Mouse (Mus musculus) hindbrain, postnatal 0 days (tissue): ENCODE data around the gene Ccdc141. TPM values are rescaled to one million over a fixed set of nuclear protein-coding genes. Genes with fewer than 3 reads are reported as not detected.
"Not testable (repeated sequence)": the region's sequence is repeated elsewhere in the genome, so short reads cannot be mapped to it uniquely, and the experiment has no call there.

Experiments used
- ATAC-seq: fragments of 200-750 bp; cut with Nextera tagmentation; 2 replicates; pipeline ENCODE4 v1.8.0; 2017; ENCODE audit warnings: mild to moderate bottlenecking, moderate TSS enrichment, moderate library complexity
- DNase-seq: peaks from one replicate; pipeline ENCODE4 v3.0.0-alpha.2; 2015; ENCODE audit warnings: low spot score
- H3K27ac ChIP-seq: fragments of 300-500 bp; sonication (generic); 2 replicates; pipeline ENCODE4 v1.5.1; 2014; ENCODE audit warnings: mild to moderate bottlenecking
- H3K27me3 ChIP-seq: fragments of 300-500 bp; sonication (generic); 2 replicates; pipeline ENCODE4 v1.6.1; 2014; ENCODE audit warnings: low read length, mixed read lengths; ENCODE audit not compliant: insufficient read depth
- H3K36me3 ChIP-seq: fragments of 300-500 bp; sonication (generic); 2 replicates; pipeline ENCODE4 v1.6.1; 2014; ENCODE audit warnings: low read length, mixed read lengths; ENCODE audit not compliant: insufficient read depth
- H3K4me1 ChIP-seq: fragments of 300-500 bp; sonication (generic); 2 replicates; pipeline ENCODE4 v1.6.1; 2014; ENCODE audit warnings: antibody characterized with exemption, low read length, mixed read lengths; ENCODE audit not compliant: insufficient read depth
- H3K4me2 ChIP-seq: fragments of 300-500 bp; sonication (generic); 2 replicates; pipeline ENCODE4 v1.6.1; 2014; ENCODE audit warnings: low read depth, mild to moderate bottlenecking, low read length, moderate library complexity, mixed read lengths
- H3K4me3 ChIP-seq: fragments of 300-500 bp; sonication (generic); 2 replicates; pipeline ENCODE4 v1.5.1; 2014; ENCODE audit warnings: low read length
- H3K9ac ChIP-seq: fragments of 300-500 bp; sonication (generic); replicated peaks from 2 replicates; pipeline ENCODE4 v1.6.1; 2014; ENCODE audit warnings: mild to moderate bottlenecking, low read length, moderate library complexity, mixed read lengths
- H3K9me3 ChIP-seq: fragments of 300-500 bp; sonication (generic); 2 replicates; pipeline ENCODE4 v1.6.1; 2016; ENCODE audit warnings: low read length, mixed read lengths
- CTCF ChIP-seq: IDR thresholded peaks from 2 replicates; pipeline ENCODE4 v1.5.1; 2016; ENCODE audit warnings: antibody characterized with exemption, control low read depth, low read depth
- WGBS: fragments of 180-500 bp; shearing (Covaris S2); extraction: QIAGEN DNeasy Blood & Tissue Kit; methylation state at CpG from one replicate; pipeline ENCODE4 v1.1.7; 2014; 5-methylcytosine and 5-hydroxymethylcytosine counted together
- polyA plus RNA-seq: library from polyadenylated mRNA; unstranded; fragments of >200 nt; fragmentation: Nextera tagmentation; extraction: Ambion mirVana; gene quantifications from 2 replicates; pipeline ENCODE4 v1.2.1, GENCODE M21; 2015
- total RNA-seq: library from RNA; depleted of rRNA; stranded (reverse); fragments of >200 nt; gene quantifications from 2 replicates; pipeline ENCODE4 v1.2.3, GENCODE M21; 2014

Gene Ccdc141
- total and polyA plus RNA-seq, 2 experiments from 2014 or later = 10.1 to 20.0 TPM

DNA sequence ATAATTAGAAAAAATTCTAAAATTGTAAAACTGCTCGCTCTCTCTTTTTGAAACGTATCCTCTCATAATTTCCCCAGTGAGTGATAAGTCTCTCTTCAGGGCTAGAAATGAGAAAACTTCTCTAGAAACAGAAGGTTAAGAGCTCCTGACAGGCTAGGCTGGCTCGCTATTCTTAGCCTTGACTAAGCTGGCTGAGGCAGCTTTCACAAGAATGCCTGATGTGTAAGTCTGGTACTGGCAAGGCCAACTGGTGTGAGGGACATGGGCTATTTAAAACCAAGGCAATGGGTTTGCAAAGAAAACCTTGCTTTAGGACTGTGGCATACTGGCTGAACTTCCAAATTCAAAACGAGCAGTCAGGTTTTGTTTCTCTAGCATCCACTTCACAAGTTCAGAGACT is 136.3 kb downstream of the Ccdc141 start:
- Histone ChIP-seq H3K9me3 (no peaks in the 10 kb centered on the region), H3K36me3 (no peaks in the 10 kb centered on the region), H3K4me3 (no peak overlapping the region), H3K9ac (no peak overlapping the region), H3K27me3 (no peaks in the 10 kb centered on the region), H3K27ac (no peak overlapping the region), H3K4me2 (no peak overlapping the region), H3K4me1 (no peaks in the 10 kb centered on the region)
- no peak for TF ChIP-seq CTCF
- DNase-seq = no peak
- no peak for ATAC-seq
- 87% methylated on average over 4 of the region's 4 CpGs for WGBS

DNA sequence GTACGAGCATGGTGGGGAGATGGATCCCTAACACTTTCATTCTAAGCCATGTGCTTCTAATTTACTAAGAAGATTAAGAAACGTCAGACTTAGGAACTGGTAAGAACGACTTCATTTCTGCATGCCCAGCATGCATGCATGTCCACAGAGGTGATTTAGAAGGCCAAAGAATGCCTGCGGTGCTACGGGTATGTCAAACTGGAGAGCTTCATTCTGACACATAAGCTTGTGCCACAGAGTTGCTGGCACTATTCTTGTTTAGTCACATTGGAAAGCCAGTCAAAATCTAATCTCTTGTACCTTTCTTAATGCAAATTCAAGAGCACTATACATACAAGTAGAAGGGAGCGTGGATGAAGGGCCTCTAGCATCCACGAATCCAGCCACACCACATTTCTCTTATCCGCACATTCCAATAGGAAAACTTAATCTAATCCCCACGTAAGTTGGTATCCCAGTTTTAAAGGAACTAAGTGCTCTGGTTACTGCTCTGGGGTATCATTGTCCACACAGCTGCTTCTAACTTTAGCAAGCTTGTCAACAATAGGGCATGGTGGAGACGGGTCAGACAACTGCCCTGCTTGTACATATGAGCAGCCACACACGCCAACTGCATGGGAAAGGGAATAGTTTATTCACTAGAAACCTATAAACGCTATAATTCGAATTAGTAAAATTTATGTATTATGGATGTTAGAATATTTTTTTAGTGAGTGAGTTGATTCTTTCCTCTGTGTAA is 136.9 kb downstream of the Ccdc141 start:
- Histone ChIP-seq H3K4me3 (no peak overlapping the region), H3K27me3 (no peaks in the 10 kb centered on the region), H3K9ac (no peak overlapping the region), H3K27ac (no peak overlapping the region), H3K4me1 (no peaks in the 10 kb centered on the region), H3K36me3 (no peaks in the 10 kb centered on the region), H3K4me2 (no peak overlapping the region), H3K9me3 (no peaks in the 10 kb centered on the region)
- ATAC-seq = no peak
- DNase-seq = no peak
- WGBS = 83% methylated on average over 13 of the region's 13 CpGs
- no peak for TF ChIP-seq CTCF

DNA sequence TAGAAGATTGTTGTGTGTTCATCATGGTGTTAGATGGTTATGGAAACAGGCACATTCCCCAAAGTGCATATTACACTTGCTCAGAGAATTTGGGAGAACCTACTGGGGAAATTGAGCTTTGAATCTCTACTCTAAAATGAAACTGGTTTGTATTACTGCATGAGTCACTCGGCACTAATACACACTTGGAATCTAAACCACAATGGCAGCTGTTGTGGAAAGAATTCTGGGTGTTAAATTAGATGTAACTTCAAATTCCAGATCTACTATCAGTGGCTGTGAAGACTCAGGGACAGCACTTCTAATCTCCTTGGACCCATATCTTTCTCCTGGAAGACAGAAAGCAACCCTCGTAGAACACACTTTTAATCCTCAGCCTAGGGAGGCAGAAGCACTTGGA is 149.8 kb downstream of the Ccdc141 start:
- no peaks in the 10 kb centered on the region for H3K36me3 ChIP-seq
- no peaks in the 10 kb centered on the region for H3K27me3 ChIP-seq
- no peak overlapping the region for H3K9ac ChIP-seq
- no peak for TF ChIP-seq CTCF
- DNase-seq (no peak), ATAC-seq (no peak)
- no peak overlapping the region for H3K27ac ChIP-seq
- H3K4me2 ChIP-seq = no peak overlapping the region
- no peak overlapping the region for H3K4me3 ChIP-seq
- H3K4me1 ChIP-seq = no peaks in the 10 kb centered on the region
- WGBS = 81% methylated on average over 2 of the region's 2 CpGs
- no peaks in the 10 kb centered on the region for H3K9me3 ChIP-seq

DNA sequence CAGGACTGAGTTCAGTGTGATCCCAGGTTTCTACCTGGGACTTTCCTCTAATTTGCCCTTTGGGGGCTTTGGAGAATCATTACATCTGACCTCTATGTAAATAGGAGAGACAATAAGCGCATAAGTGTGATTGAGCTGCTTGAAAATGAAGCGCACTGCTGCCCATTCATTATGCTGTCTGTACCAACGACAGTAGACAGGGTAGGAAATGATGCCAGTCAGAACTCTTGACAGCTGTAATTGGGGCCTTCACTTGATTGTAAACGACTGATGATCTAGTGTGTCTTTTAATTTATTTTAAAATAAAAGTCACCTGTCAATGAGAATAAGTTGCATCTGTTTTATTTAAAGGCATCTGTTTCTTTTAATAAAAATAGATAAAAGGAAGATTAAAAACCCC is 152.7 kb downstream of the Ccdc141 start:
- Histone ChIP-seq H3K27me3 (no peaks in the 10 kb centered on the region), H3K9me3 (no peaks in the 10 kb centered on the region), H3K4me3 (no peak overlapping the region), H3K4me1 (no peaks in the 10 kb centered on the region), H3K4me2 (no peak overlapping the region), H3K27ac (no peak overlapping the region), H3K9ac (no peak overlapping the region), H3K36me3 (no peaks in the 10 kb centered on the region)
- DNase-seq (no peak), ATAC-seq (no peak)
- 71% methylated on average over 4 of the region's 4 CpGs for WGBS
- no peak for TF ChIP-seq CTCF

DNA sequence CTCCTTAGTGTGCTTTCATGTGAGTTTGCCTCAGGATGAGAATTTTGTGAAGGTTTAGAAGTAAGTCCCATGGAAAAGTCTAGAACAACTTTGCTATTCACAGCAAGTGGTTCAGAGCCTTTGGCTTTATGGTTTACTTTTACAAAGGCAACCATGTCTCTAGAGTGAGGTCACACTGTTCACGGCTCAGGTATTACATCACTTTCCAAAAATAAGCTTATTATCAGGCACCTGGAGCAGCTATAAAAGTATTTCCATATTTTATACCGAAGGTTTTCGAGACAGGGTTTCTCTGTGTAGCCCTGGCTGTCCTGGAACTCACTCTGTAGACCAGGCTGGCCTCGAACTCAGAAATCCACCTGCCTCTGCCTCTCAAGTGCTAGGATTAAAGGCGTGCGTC is 157.0 kb downstream of the Ccdc141 start:
- H3K36me3 ChIP-seq, H3K27ac ChIP-seq, H3K4me3 ChIP-seq, H3K27me3 ChIP-seq, ATAC-seq, H3K4me1 ChIP-seq, H3K4me2 ChIP-seq, H3K9me3 ChIP-seq, H3K9ac ChIP-seq, DNase-seq: not testable (repeated sequence)
- WGBS = 89% methylated on average over 6 of the region's 6 CpGs

- TF ChIP-seq CTCF = no peak
- DNase-seq (no peak), ATAC-seq (no peak)
- Histone ChIP-seq H3K36me3 (no peaks in the 10 kb centered on the region), H3K9me3 (no peaks in the 10 kb centered on the region), H3K9ac (no peak overlapping the region), H3K4me2 (no peak overlapping the region), H3K27me3 (no peaks in the 10 kb centered on the region), H3K4me1 (no peaks in the 10 kb centered on the region), H3K27ac (no peak overlapping the region), H3K4me3 (no peak overlapping the region)
- WGBS = 63% methylated on average over 5 of the region's 5 CpGs
Measured at GRCm38 (mm10) chr2:77011981-77012380, 158.5 kb downstream of the Ccdc141 start.

- no peak overlapping the region for H3K27ac ChIP-seq
- H3K4me3 ChIP-seq = no peak overlapping the region
- no peak overlapping the region for H3K4me2 ChIP-seq
- no peaks in the 10 kb centered on the region for H3K9me3 ChIP-seq
- H3K36me3 ChIP-seq = no peaks in the 10 kb centered on the region
- no peak for TF ChIP-seq CTCF
- no peaks in the 10 kb centered on the region for H3K27me3 ChIP-seq
- H3K9ac ChIP-seq = no peak overlapping the region
- ATAC-seq (no peak), DNase-seq (no peak)
- 52% methylated on average over 7 of the region's 7 CpGs for WGBS
- no peaks in the 10 kb centered on the region for H3K4me1 ChIP-seq
Measured at GRCm38 (mm10) chr2:77007015-77007414, 163.4 kb downstream of the Ccdc141 start.
